Mouse (Mus musculus) testis, adult 2 months (tissue): ENCODE measurements around the gene Xrn2.

Experiments
- CTCF ChIP-seq: fragments of 200-500 bp; IDR thresholded peaks from 2 replicates; pipeline ENCODE4 v1.5.1; 2012; ENCODE audit warnings: low read depth, mild to moderate bottlenecking, inconsistent platforms, low read length, moderate library complexity; ENCODE audit not compliant: control insufficient read depth, insufficient read depth, insufficient replicate concordance
- POLR2A ChIP-seq: fragments of 200-500 bp; IDR thresholded peaks from 2 replicates; pipeline ENCODE4 v1.6.1; 2012; ENCODE audit warnings: low read depth, mild to moderate bottlenecking, inconsistent platforms, low read length, moderate library complexity; ENCODE audit not compliant: control insufficient read depth

GRCm38 (mm10) chr2:147023067-147023466 is 10.3 kb downstream of the Xrn2 start:
- TF ChIP-seq POLR2A = no peak
- no peak for TF ChIP-seq CTCF
